Comparison of ENCODE assay signal across 21 mouse cellular contexts in genomic region chr3:102025659-102026058, GRCm38 (mm10). TPM values are rescaled to one million over a fixed set of nuclear protein-coding genes. Genes with fewer than 3 reads are reported as not detected.
A peak's percentile ranks its signal among the peaks of the same experiment; 100 is the strongest.
DNase-seq lines count a peak whose midpoint lies in the region; ATAC-seq lines count a peak whose summit lies in the region.
"Had no signal": no experiment of that assay in that cellular context is flagged by ENCODE, and none has a peak within 500 bp of the region (broad histone marks: within the 10 kb centered on the region; RNA-seq: fewer than 3 reads in every experiment).

No protein-coding gene starts in this region.

- no peaks in the 10 kb centered on the region for H3K36me3 ChIP-seq in hindbrain, embryonic 11.5 days (ENCODE audit: control insufficient read depth, insufficient read depth, low read length)
- H3K36me3 ChIP-seq in hindbrain, embryonic 14.5 days (replicated peaks; ENCODE audit: control insufficient read depth, insufficient read depth) = no peaks in the 10 kb centered on the region
- H3K36me3 ChIP-seq in midbrain, embryonic 14.5 days (ENCODE audit: control insufficient read depth, insufficient read depth, low read length) = no peaks in the 10 kb centered on the region
- no peaks in the 10 kb centered on the region for H3K36me3 ChIP-seq in midbrain, embryonic 11.5 days (ENCODE audit: control insufficient read depth, insufficient read depth, low read length)
- no peaks in the 10 kb centered on the region for H3K36me3 ChIP-seq in forebrain, embryonic 11.5 days (ENCODE audit: control insufficient read depth, insufficient read depth, low read length)
- H3K36me3 ChIP-seq in limb, embryonic 10.5 days = no peaks in the 10 kb centered on the region
- H3K36me3 ChIP-seq: embryonic facial prominence, embryonic 12.5 days; liver, embryonic 12.5 days had no signal

- H3K4me1 ChIP-seq in hindbrain, embryonic 11.5 days (replicated peaks; ENCODE audit: control insufficient read depth, insufficient read depth, low read length) = no peaks in the 10 kb centered on the region; the same call in 1 of the 2 replicates
- H3K4me1 ChIP-seq in hindbrain, embryonic 14.5 days (replicated peaks; ENCODE audit: control insufficient read depth, insufficient read depth, low read length) = peaks cover 23% of the 10 kb centered on the region
- peaks cover 39% of the 10 kb centered on the region for H3K4me1 ChIP-seq in midbrain, embryonic 14.5 days (ENCODE audit: control insufficient read depth, insufficient read depth, low read length)
- peaks cover 11% of the 10 kb centered on the region; the same call in 1 of the 2 replicates for H3K4me1 ChIP-seq in midbrain, embryonic 11.5 days (ENCODE audit: control insufficient read depth, insufficient read depth, low read length)
- H3K4me1 ChIP-seq in forebrain, embryonic 11.5 days (replicated peaks; ENCODE audit: control insufficient read depth, insufficient read depth, low read length) = peaks cover 3% of the 10 kb centered on the region; the same call in 1 of the 2 replicates
- peaks cover 41% of the 10 kb centered on the region for H3K4me1 ChIP-seq in limb, embryonic 10.5 days

- DNase-seq in hindbrain, embryonic 11.5 days (ENCODE audit: low spot score) = peak; percentile 19
- no peak for DNase-seq in hindbrain, embryonic 14.5 days (ENCODE audit: low spot score)
- DNase-seq in midbrain, embryonic 14.5 days = peak; percentile 4
- DNase-seq in midbrain, embryonic 11.5 days (ENCODE audit: low spot score, missing footprints) = no peak
- DNase-seq in forebrain, embryonic 11.5 days (ENCODE audit: low spot score) = no peak
- peak; percentile 20 for DNase-seq in limb, embryonic 10.5 days (ENCODE audit: low spot score)
- no peak for DNase-seq in layer of hippocampus, adult 9-10 months (ENCODE audit: low spot score)
- DNase-seq: cerebellum, adult 9-10 months; gastrocnemius, postnatal 25 days; kidney, adult 2 months; kidney, postnatal 10 days; left cerebral cortex, postnatal 4 days; lung, adult 2 months; thymus, adult 2 months had no signal

- 62% methylated on average over 5 of the region's 5 CpGs for WGBS in hindbrain, embryonic 11.5 days
- 65% methylated on average over 5 of the region's 5 CpGs for WGBS in hindbrain, embryonic 14.5 days
- 68% methylated on average over 5 of the region's 5 CpGs for WGBS in midbrain, embryonic 14.5 days
- WGBS in midbrain, embryonic 11.5 days = 75% methylated on average over 5 of the region's 5 CpGs
- WGBS in forebrain, embryonic 11.5 days = 80% methylated on average over 5 of the region's 5 CpGs
- whole genome bisulfite sequencing in limb, embryonic 10.5 days = 79% methylated on average over 5 of the region's 5 CpGs

- peak overlapping the region; percentile 85 for H3K27ac ChIP-seq in hindbrain, embryonic 11.5 days (ENCODE audit: low read depth, low read length)
- H3K27ac ChIP-seq in hindbrain, embryonic 14.5 days = no peak overlapping the region
- H3K27ac ChIP-seq in midbrain, embryonic 14.5 days (replicated peaks; ENCODE audit: low read depth, low read length) = peak overlapping the region; percentile 61; the same call in 1 of the 2 replicates
- H3K27ac ChIP-seq in midbrain, embryonic 11.5 days (ENCODE audit: low read depth, low read length) = no peak overlapping the region; the same call in 1 of the 2 replicates
- H3K27ac ChIP-seq in forebrain, embryonic 11.5 days (ENCODE audit: low read depth, low read length) = peak overlapping the region; percentile 59; the same call in 1 of the 2 replicates
- no peak overlapping the region for H3K27ac ChIP-seq in limb, embryonic 10.5 days
- H3K27ac ChIP-seq: embryonic facial prominence, embryonic 12.5 days; liver, embryonic 12.5 days had no signal

- no peaks in the 10 kb centered on the region for H3K9me3 ChIP-seq in hindbrain, embryonic 11.5 days (ENCODE audit: control insufficient read depth, low read length)
- no peaks in the 10 kb centered on the region for H3K9me3 ChIP-seq in hindbrain, embryonic 14.5 days (ENCODE audit: control insufficient read depth, low read length)
- H3K9me3 ChIP-seq in midbrain, embryonic 14.5 days (ENCODE audit: control insufficient read depth, low read length) = no peaks in the 10 kb centered on the region
- H3K9me3 ChIP-seq in midbrain, embryonic 11.5 days (ENCODE audit: control insufficient read depth, low read length) = no peaks in the 10 kb centered on the region
- H3K9me3 ChIP-seq in forebrain, embryonic 11.5 days (ENCODE audit: control insufficient read depth, low read length) = no peaks in the 10 kb centered on the region
- no peaks in the 10 kb centered on the region for H3K9me3 ChIP-seq in limb, embryonic 10.5 days (replicated peaks)
- H3K9me3 ChIP-seq: embryonic facial prominence, embryonic 12.5 days; liver, embryonic 12.5 days; megakaryocyte, embryonic 14.5 days had no signal

- no peak overlapping the region for H3K9ac ChIP-seq in hindbrain, embryonic 11.5 days (ENCODE audit: low read depth, low read length)
- H3K9ac ChIP-seq in hindbrain, embryonic 14.5 days = no peak overlapping the region
- no peak overlapping the region for H3K9ac ChIP-seq in midbrain, embryonic 14.5 days (replicated peaks; ENCODE audit: low read length)
- H3K9ac ChIP-seq in midbrain, embryonic 11.5 days (ENCODE audit: low read length) = no peak overlapping the region
- H3K9ac ChIP-seq in forebrain, embryonic 11.5 days (ENCODE audit: low read length) = no peak overlapping the region
- H3K9ac ChIP-seq: embryonic facial prominence, embryonic 12.5 days; liver, embryonic 12.5 days had no signal

- ATAC-seq in hindbrain, embryonic 11.5 days (ENCODE audit: low FRiP score) = no peak
- no peak for ATAC-seq in hindbrain, embryonic 14.5 days (ENCODE audit: low FRiP score)
- ATAC-seq in midbrain, embryonic 14.5 days (ENCODE audit: low FRiP score, low TSS enrichment) = no peak
- no peak for ATAC-seq in midbrain, embryonic 11.5 days (ENCODE audit: low FRiP score)
- 0 out of 2 replicates have a peak, but pooled peaks have one; percentile 47 for ATAC-seq in forebrain, embryonic 11.5 days (replicated peaks; ENCODE audit: low FRiP score)
- ATAC-seq: liver, embryonic 12.5 days had no signal

- H3K4me3 ChIP-seq in hindbrain, embryonic 11.5 days (ENCODE audit: low read depth, low read length) = no peak overlapping the region
- no peak overlapping the region for H3K4me3 ChIP-seq in hindbrain, embryonic 14.5 days (replicated peaks; ENCODE audit: low read length)
- no peak overlapping the region for H3K4me3 ChIP-seq in midbrain, embryonic 14.5 days (replicated peaks; ENCODE audit: low read depth, low read length)
- no peak overlapping the region for H3K4me3 ChIP-seq in midbrain, embryonic 11.5 days (ENCODE audit: low read depth, low read length)
- no peak overlapping the region for H3K4me3 ChIP-seq in forebrain, embryonic 11.5 days (ENCODE audit: low read depth, low read length)
- H3K4me3 ChIP-seq in limb, embryonic 10.5 days = no peak overlapping the region
- H3K4me3 ChIP-seq: embryonic facial prominence, embryonic 12.5 days; erythroblast, embryonic 14.5 days; liver, embryonic 12.5 days; megakaryocyte, embryonic 14.5 days had no signal

- no peak overlapping the region for H3K4me2 ChIP-seq in hindbrain, embryonic 11.5 days (replicated peaks; ENCODE audit: low read depth, low read length)
- H3K4me2 ChIP-seq in hindbrain, embryonic 14.5 days (replicated peaks) = no peak overlapping the region
- no peak overlapping the region for H3K4me2 ChIP-seq in midbrain, embryonic 14.5 days (ENCODE audit: low read length)
- H3K4me2 ChIP-seq in midbrain, embryonic 11.5 days = no peak overlapping the region
- no peak overlapping the region for H3K4me2 ChIP-seq in forebrain, embryonic 11.5 days (ENCODE audit: low read depth, low read length, severe bottlenecking)
- H3K4me2 ChIP-seq: embryonic facial prominence, embryonic 12.5 days; liver, embryonic 12.5 days had no signal

- H3K27me3 ChIP-seq in hindbrain, embryonic 11.5 days (ENCODE audit: control insufficient read depth, insufficient read depth, low read length) = no peaks in the 10 kb centered on the region
- H3K27me3 ChIP-seq in hindbrain, embryonic 14.5 days (ENCODE audit: control insufficient read depth, insufficient read depth, low read length) = no peaks in the 10 kb centered on the region
- no peaks in the 10 kb centered on the region for H3K27me3 ChIP-seq in midbrain, embryonic 14.5 days (ENCODE audit: control insufficient read depth, insufficient read depth, low read length)
- no peaks in the 10 kb centered on the region; the same call in 1 of the 2 replicates for H3K27me3 ChIP-seq in midbrain, embryonic 11.5 days (ENCODE audit: control insufficient read depth, insufficient read depth, low read length)
- no peaks in the 10 kb centered on the region for H3K27me3 ChIP-seq in forebrain, embryonic 11.5 days (ENCODE audit: control insufficient read depth, insufficient read depth, low read length)
- peaks cover 31% of the 10 kb centered on the region for H3K27me3 ChIP-seq in limb, embryonic 10.5 days (ENCODE audit: low read depth, poor library complexity, severe bottlenecking)

RNA-seq across cellular contexts. Expression of gene Nhlh2, which starts 15.8 kb away (rescaled TPM):
- polyA plus RNA-seq in hindbrain, embryonic 11.5 days (2014; fragmentation: Nextera tagmentation; extraction: Ambion mirVana) = 173 and 196 TPM in 2 replicates
- polyA plus RNA-seq in hindbrain, embryonic 14.5 days (2014; fragmentation: Nextera tagmentation; extraction: Ambion mirVana) = 27.2 and 29.4 TPM in 2 replicates
- 45.0 and 46.2 TPM in 2 replicates for polyA plus RNA-seq in midbrain, embryonic 14.5 days (2014; fragmentation: Nextera tagmentation; extraction: Ambion mirVana)
- 100 and 112 TPM in 2 replicates for polyA plus RNA-seq in midbrain, embryonic 11.5 days (2014; fragmentation: Nextera tagmentation; extraction: Ambion mirVana)
- 41.4 and 44.9 TPM in 2 replicates for polyA plus RNA-seq in forebrain, embryonic 11.5 days (2014; fragmentation: Nextera tagmentation; extraction: Ambion mirVana)
- 0.13 and 0.14 TPM in 2 replicates for polyA plus RNA-seq in limb, embryonic 10.5 days (2016; fragmentation: Nextera tagmentation; extraction: Ambion mirVana)
- polyA plus RNA-seq: erythroblast, embryonic 14.5 days; heart, postnatal 0 days; kidney, adult 2 months; liver, embryonic 12.5 days; lung, adult 2 months; stomach, embryonic 16.5 days; urinary bladder, adult 2 months had no signal

Comparison
In these comparisons a context has a peak if more than half of its experiments do, and no peak if none do; other contexts are left out.
1. DNase-seq: peak in hindbrain, embryonic 11.5 days (single experiment), midbrain, embryonic 14.5 days (single experiment) and limb, embryonic 10.5 days (single experiment); none in hindbrain, embryonic 14.5 days (single experiment), midbrain, embryonic 11.5 days (single experiment), forebrain, embryonic 11.5 days (single experiment) and layer of hippocampus, adult 9-10 months (single experiment).
2. H3K27ac ChIP-seq: peak in hindbrain, embryonic 11.5 days (single experiment), midbrain, embryonic 14.5 days (single experiment) and forebrain, embryonic 11.5 days (single experiment); none in hindbrain, embryonic 14.5 days (single experiment), midbrain, embryonic 11.5 days (single experiment) and limb, embryonic 10.5 days (single experiment).
3. RNA of gene Nhlh2, which starts 15.8 kb away (polyA plus RNA-seq): 173 to 196 TPM in hindbrain, embryonic 11.5 days, 100 to 112 TPM in midbrain, embryonic 11.5 days, 45.0 to 46.2 TPM in midbrain, embryonic 14.5 days, 41.4 to 44.9 TPM in forebrain, embryonic 11.5 days and 27.2 to 29.4 TPM in hindbrain, embryonic 14.5 days; 0.13 to 0.14 TPM in limb, embryonic 10.5 days; every median in the first group is over 10 times any median in the second.